Mouse (Mus musculus) heart, adult 2 months (tissue): ENCODE data around the gene Klhl26. TPM values are rescaled to one million over a fixed set of nuclear protein-coding genes. Genes with fewer than 3 reads are reported as not detected.
A peak's percentile ranks its signal among the peaks of the same experiment; 100 is the strongest.

Source experiments
- DNase-seq, 2 experiments: peaks; one replicate each; pipeline ENCODE4 v3.0.0; 2021
- H3K27ac ChIP-seq: fragments of 200-600 bp; 2 replicates; pipeline ENCODE4 v1.8.1; 2022
- H3K27me3 ChIP-seq: fragments of 200-500 bp; 2 replicates; pipeline ENCODE4 v1.6.1; 2012; ENCODE audit warnings: mild to moderate bottlenecking, low read length, inconsistent platforms, mixed read lengths; ENCODE audit not compliant: control insufficient read depth, insufficient read depth
- H3K36me3 ChIP-seq: fragments of 200-500 bp; 2 replicates; pipeline ENCODE4 v1.6.1; 2012; ENCODE audit warnings: low read length, inconsistent platforms; ENCODE audit not compliant: control insufficient read depth, insufficient read depth
- H3K4me1 ChIP-seq: fragments of 200-500 bp; 2 replicates; pipeline ENCODE4 v1.6.1; 2011; ENCODE audit warnings: low read length; ENCODE audit not compliant: control insufficient read depth, insufficient read depth
- H3K4me3 ChIP-seq: fragments of 200-600 bp; 2 replicates; pipeline ENCODE4 v1.8.1; 2022
- H3K79me2 ChIP-seq: fragments of 200-500 bp; replicated peaks from 2 replicates; pipeline ENCODE4 v1.6.1; 2012; ENCODE audit warnings: mild to moderate bottlenecking, inconsistent platforms, low read length, moderate library complexity, mixed read lengths; ENCODE audit not compliant: control insufficient read depth, insufficient read depth
- H3K9ac ChIP-seq: fragments of 200-500 bp; 2 replicates; pipeline ENCODE4 v1.6.1; 2012; ENCODE audit warnings: low read depth, mild to moderate bottlenecking, control low read depth, inconsistent platforms, low read length, mixed read lengths
- CTCF ChIP-seq: fragments of 200-600 bp; IDR thresholded peaks from 2 replicates; pipeline ENCODE4 v1.8.1; 2022; ENCODE audit warnings: antibody characterized with exemption, mild to moderate bottlenecking, moderate library complexity
- EP300 ChIP-seq: fragments of 200-500 bp; IDR thresholded peaks from 2 replicates; pipeline ENCODE4 v1.6.1; 2011; ENCODE audit warnings: low read depth, low read length, control low read depth; ENCODE audit not compliant: insufficient read depth
- POLR2A ChIP-seq: fragments of 200-500 bp; IDR thresholded peaks from 2 replicates; pipeline ENCODE4 v1.6.1; 2011; ENCODE audit warnings: mild to moderate bottlenecking, low read depth, low read length, control low read depth; ENCODE audit not compliant: insufficient read depth
- WGBS: fragments of 180-500 bp; shearing (Covaris S2); methylation state at CpG from one replicate; pipeline ENCODE4 v1.1.7; 2018; 5-methylcytosine and 5-hydroxymethylcytosine counted together
- intact Hi-C: fragments of 180-260 bp; cut with DNase I; formaldehyde crosslinking; loops from one replicate; pipeline ENCODE4 v1.15.1; 2025
- polyA plus RNA-seq: library from polyadenylated mRNA; depleted of rRNA; stranded (reverse); fragments of >200 nt; gene quantifications from 2 replicates; pipeline ENCODE4 v1.2.3, GENCODE M21; 2012
- total RNA-seq, 2 experiments: library from RNA; stranded (reverse); gene quantifications; 2 replicates each; pipeline ENCODE4 v1.2.3; 2021

Gene Klhl26
- total and polyA plus RNA-seq, 3 experiments: 8.1 to 18.8 (median 8.6) TPM

- 48% methylated on average over 3 of the region's 3 CpGs for WGBS
- no peak overlapping the region for H3K27ac ChIP-seq
- no peak overlapping the region for H3K9ac ChIP-seq
- no peak overlapping the region for H3K4me3 ChIP-seq
- peaks cover 6% of the 10 kb centered on the region; the same call in 1 of the 2 replicates for H3K79me2 ChIP-seq
- DNase-seq: no peak
- H3K4me1 ChIP-seq: peaks cover 3% of the 10 kb centered on the region
- TF ChIP-seq EP300 (no peak), POLR2A (no peak), CTCF (no peak)
- intact Hi-C loops: no loop called here
- H3K27me3 ChIP-seq: no peaks in the 10 kb centered on the region
- H3K36me3 ChIP-seq: no peaks in the 10 kb centered on the region
Observed at GRCm38 (mm10) chr8:70440246-70440645, 36.5 kb downstream of the Klhl26 start.

GRCm38 (mm10) chr8:70439848-70440179 is 37.0 kb downstream of the Klhl26 start:
- intact Hi-C loops: loop anchor here (2.0 to 5.0 kb wide), 3 partner anchors 37 to 63 kb away; partner anchors contain the start of gene Klhl26
- no peaks in the 10 kb centered on the region for H3K27me3 ChIP-seq
- no peaks in the 10 kb centered on the region for H3K36me3 ChIP-seq
- WGBS: 1% methylated on average over 7 of the region's 7 CpGs
- H3K9ac ChIP-seq: peak overlapping the region; percentile 40
- H3K79me2 ChIP-seq: peaks cover 6% of the 10 kb centered on the region; the same call in 1 of the 2 replicates
- DNase-seq: no peak
- peaks cover 3% of the 10 kb centered on the region for H3K4me1 ChIP-seq
- TF ChIP-seq EP300: no peak
- no peak for TF ChIP-seq CTCF
- TF ChIP-seq POLR2A: no peak; the same call in 1 of the 2 replicates
- H3K4me3 ChIP-seq: peak overlapping the region; percentile 76
- peak overlapping the region; percentile 63 for H3K27ac ChIP-seq

GRCm38 (mm10) chr8:70439055-70439847 is 37.5 kb downstream of the Klhl26 start, which contains the start of gene Crtc1:
TSS of gene Crtc1 (minus strand) at chr8:70439579.
- no peaks in the 10 kb centered on the region for H3K36me3 ChIP-seq
- no peaks in the 10 kb centered on the region for H3K27me3 ChIP-seq
- intact Hi-C loops: loop anchor here (2.0 to 5.0 kb wide), 3 partner anchors 38 to 64 kb away; partner anchors contain the start of gene Klhl26
- H3K4me1 ChIP-seq: peaks cover 3% of the 10 kb centered on the region
- peak within 1 kb of the TSS; percentile 76 for H3K27ac ChIP-seq
- H3K9ac ChIP-seq: peak within 1 kb of the TSS; percentile 74
- DNase-seq: peak; percentile 99
- H3K79me2 ChIP-seq: peaks cover 7% of the 10 kb centered on the region; the same call in 1 of the 2 replicates
- peak within 1 kb of the TSS; percentile 76 for H3K4me3 ChIP-seq
- TF ChIP-seq POLR2A (peak; percentile 79), CTCF (0 out of 2 replicates have a peak, but pooled peaks have one; percentile 6), EP300 (no peak)
- 1% methylated on average over 65 of the region's 70 CpGs for WGBS

DNA sequence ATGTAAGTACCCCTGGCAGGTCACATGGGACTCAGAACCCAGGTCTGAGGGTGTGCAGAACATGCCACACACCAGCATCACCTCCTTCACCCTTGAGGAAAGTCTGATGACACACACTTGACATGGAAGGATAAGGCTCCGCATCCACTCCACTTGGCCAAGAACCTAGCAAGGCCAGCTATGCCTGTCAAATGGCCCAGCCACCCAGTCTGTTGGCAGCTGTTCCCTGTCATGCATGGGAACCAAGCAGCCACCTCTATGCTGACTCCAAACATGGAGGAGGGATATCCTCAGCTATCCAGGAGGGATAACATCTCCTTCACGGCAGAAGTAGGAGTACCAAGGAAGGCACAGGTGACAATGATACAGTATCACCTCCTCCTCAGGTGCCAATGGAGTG is 38.3 kb downstream of the Klhl26 start:
- H3K9ac ChIP-seq: no peak overlapping the region

DNA sequence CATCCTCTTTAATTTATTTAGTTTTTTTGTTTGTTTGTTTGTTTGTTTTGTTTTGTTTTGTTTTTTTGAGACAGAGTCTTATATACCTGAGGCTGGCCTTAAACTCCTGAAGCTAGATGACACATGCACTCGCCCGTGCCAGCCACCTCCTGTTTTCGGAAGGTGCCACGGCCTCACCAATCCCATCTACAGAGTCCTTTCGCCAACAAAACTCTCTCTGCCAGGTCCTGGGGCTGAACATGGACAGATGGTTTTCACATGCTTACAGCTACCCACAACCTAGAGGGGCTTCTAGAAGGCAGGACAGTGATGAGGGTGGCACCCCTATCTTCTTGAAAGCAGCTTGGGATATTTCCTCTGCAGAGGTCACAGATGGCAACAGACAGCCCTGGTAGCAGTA is 41.6 kb downstream of the Klhl26 start:
- Histone ChIP-seq H3K27me3 (no peaks in the 10 kb centered on the region), H3K4me1 (peaks cover 3% of the 10 kb centered on the region), H3K27ac (no peak overlapping the region), H3K36me3 (no peaks in the 10 kb centered on the region), H3K79me2 (peaks cover 7% of the 10 kb centered on the region; the same call in 1 of the 2 replicates), H3K9ac (no peak overlapping the region), H3K4me3 (no peak overlapping the region)
- DNase-seq: no peak
- TF ChIP-seq EP300 (no peak), CTCF (no peak), POLR2A (no peak)
- intact Hi-C loops: loop anchor here (5.0 kb wide), 1 partner anchor 53 kb away; no protein-coding TSS in a partner anchor
- WGBS: 91% methylated on average over 5 of the region's 5 CpGs

More for the DNA sequence above, 38.3 kb downstream of the Klhl26 start:
- intact Hi-C loops: loop anchor here (2.0 to 5.0 kb wide), 3 partner anchors 38 to 64 kb away; partner anchors contain the start of gene Klhl26
- peaks cover 7% of the 10 kb centered on the region; the same call in 1 of the 2 replicates for H3K79me2 ChIP-seq
- no peak overlapping the region for H3K4me3 ChIP-seq
- H3K4me1 ChIP-seq: peaks cover 3% of the 10 kb centered on the region
- DNase-seq: no peak
- no peaks in the 10 kb centered on the region for H3K36me3 ChIP-seq
- no peaks in the 10 kb centered on the region for H3K27me3 ChIP-seq
- 84% methylated on average over 2 of the region's 2 CpGs for WGBS
- TF ChIP-seq CTCF: no peak
- no peak for TF ChIP-seq POLR2A
- TF ChIP-seq EP300: no peak
- no peak overlapping the region for H3K27ac ChIP-seq

DNA sequence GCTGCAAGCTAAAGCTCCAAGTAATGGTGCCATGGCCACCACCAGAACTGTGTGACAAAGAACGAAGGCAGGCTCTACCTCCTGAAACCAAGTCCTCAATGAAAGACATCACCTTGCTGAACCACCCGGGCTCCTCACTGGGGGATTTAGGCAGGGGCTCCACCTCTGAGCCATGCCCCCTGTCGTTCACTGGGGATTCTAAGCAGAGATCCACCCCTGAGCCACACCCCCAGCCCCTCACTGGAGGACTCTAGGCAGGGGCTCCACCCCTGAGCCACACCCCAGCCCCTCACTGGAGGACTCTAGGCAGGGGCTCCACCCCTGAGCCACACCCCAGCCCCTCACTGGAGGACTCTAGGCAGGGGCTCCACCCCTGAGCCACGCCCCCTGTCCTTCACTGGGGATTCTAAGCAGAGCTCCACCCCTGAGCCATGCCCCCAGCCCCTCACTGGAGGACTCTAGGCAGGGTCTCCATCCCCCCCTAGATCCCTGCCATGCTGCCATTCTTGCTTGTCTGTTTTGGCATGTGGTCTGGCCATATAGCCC is 43.7 kb downstream of the Klhl26 start:
- 48% methylated on average over 4 of the region's 4 CpGs for WGBS
- DNase-seq: no peak
- TF ChIP-seq CTCF (no peak), EP300 (no peak), POLR2A (no peak)

More for the DNA sequence above, 43.7 kb downstream of the Klhl26 start:
- Histone ChIP-seq H3K79me2 (0 out of 2 replicates have a peak, but pooled peaks cover 3% of the 10 kb centered on the region), H3K27me3 (no peaks in the 10 kb centered on the region), H3K4me3 (no peak overlapping the region), H3K36me3 (no peaks in the 10 kb centered on the region), H3K27ac (no peak overlapping the region), H3K9ac (no peak overlapping the region), H3K4me1 (no peaks in the 10 kb centered on the region)
- intact Hi-C loops: no loop called here
